Mouse (Mus musculus) macrophage (primary cell): Measurements from ENCODE around the gene Amigo1. TPM values are rescaled to one million over a fixed set of nuclear protein-coding genes. Genes with fewer than 3 reads are reported as not detected.

Source experiments
- H3K27ac ChIP-seq: fragments of 350-480 bp; formaldehyde crosslinking; 2 replicates; pipeline ENCODE4 v1.9.0; 2021
- H3K36me3 ChIP-seq: fragments of 350-480 bp; formaldehyde crosslinking; 2 replicates; pipeline ENCODE4 v1.9.0; 2021; ENCODE audit errors: inconsistent target
- H3K4me3 ChIP-seq: fragments of 350-480 bp; formaldehyde crosslinking; 2 replicates; pipeline ENCODE4 v1.9.0; 2021; ENCODE audit errors: inconsistent target
- H3K79me2 ChIP-seq: fragments of 350-480 bp; formaldehyde crosslinking; 2 replicates; pipeline ENCODE4 v1.9.0; 2021; ENCODE audit errors: inconsistent target
- WGBS: methylation state at CpG from one replicate; pipeline ENCODE4 v1.1.7; 2026; ENCODE audit warnings: inconsistent platforms; ENCODE audit not compliant: missing documents; 5-methylcytosine and 5-hydroxymethylcytosine counted together
- polyA plus RNA-seq: library from polyadenylated mRNA; stranded (reverse); fragments of 250-400 nt; gene quantifications from 3 replicates; pipeline ENCODE4 v1.2.4, GENCODE M21; 2018; ENCODE audit warnings: inconsistent platforms

The Amigo1 gene
- polyA plus RNA-seq, 1 experiment from 2014 or later: 0.90 TPM

- H3K79me2 ChIP-seq: no peaks in the 10 kb centered on the region
- 51% methylated on average over 6 of the region's 11 CpGs for WGBS
- H3K4me3 ChIP-seq: no peak overlapping the region
- no peak overlapping the region for H3K27ac ChIP-seq
- H3K36me3 ChIP-seq: no peaks in the 10 kb centered on the region
Observed at GRCm38 (mm10) chr3:108166486-108167211, 19.5 kb upstream of the Amigo1 start.

GRCm38 (mm10) chr3:108167499-108167898 lies 18.6 kb upstream of the Amigo1 start:
- Histone ChIP-seq H3K27ac (no peak overlapping the region), H3K4me3 (no peak overlapping the region), H3K36me3 (no peaks in the 10 kb centered on the region), H3K79me2 (no peaks in the 10 kb centered on the region)
- WGBS: 84% methylated on average over 12 of the region's 14 CpGs

- WGBS: 82% methylated on average over 3 of the region's 3 CpGs
- H3K4me3 ChIP-seq: no peak overlapping the region
Observed at GRCm38 (mm10) chr3:108169199-108169598, 16.9 kb upstream of the Amigo1 start.

GRCm38 (mm10) chr3:108174672-108175531 lies 11.2 kb upstream of the Amigo1 start:
- no peaks in the 10 kb centered on the region for H3K79me2 ChIP-seq
- H3K27ac ChIP-seq: no peak overlapping the region
- H3K36me3 ChIP-seq: no peaks in the 10 kb centered on the region
- WGBS: 74% methylated on average over 14 of the region's 14 CpGs
- H3K4me3 ChIP-seq: no peak overlapping the region

More at GRCm38 (mm10) chr3:108169199-108169598, 16.9 kb upstream of the Amigo1 start:
- Histone ChIP-seq H3K27ac (no peak overlapping the region), H3K36me3 (no peaks in the 10 kb centered on the region), H3K79me2 (no peaks in the 10 kb centered on the region)

- no peak overlapping the region for H3K27ac ChIP-seq
- no peaks in the 10 kb centered on the region for H3K36me3 ChIP-seq
- WGBS: 83% methylated on average over 7 of the region's 7 CpGs
Observed at GRCm38 (mm10) chr3:108178756-108179715, 7.1 kb upstream of the Amigo1 start.

GRCm38 (mm10) chr3:108180514-108180913 lies 5.6 kb upstream of the Amigo1 start:
- WGBS: 17% methylated on average over 2 of the region's 2 CpGs
- H3K79me2 ChIP-seq: no peaks in the 10 kb centered on the region
- no peak overlapping the region for H3K27ac ChIP-seq
- H3K4me3 ChIP-seq: no peak overlapping the region
- no peaks in the 10 kb centered on the region for H3K36me3 ChIP-seq

More at GRCm38 (mm10) chr3:108178756-108179715, 7.1 kb upstream of the Amigo1 start:
- H3K79me2 ChIP-seq: no peaks in the 10 kb centered on the region
- no peak overlapping the region for H3K4me3 ChIP-seq

GRCm38 (mm10) chr3:108184742-108185141 lies 1.4 kb upstream of the Amigo1 start:
- no peak overlapping the region for H3K4me3 ChIP-seq
- H3K79me2 ChIP-seq: no peaks in the 10 kb centered on the region
- 92% methylated on average over 3 of the region's 3 CpGs for WGBS
- H3K36me3 ChIP-seq: no peaks in the 10 kb centered on the region
- H3K27ac ChIP-seq: no peak overlapping the region

- WGBS: 3% methylated on average over 16 of the region's 16 CpGs
- Histone ChIP-seq H3K79me2 (no peaks in the 10 kb centered on the region), H3K27ac (no peak overlapping the region), H3K36me3 (no peaks in the 10 kb centered on the region), H3K4me3 (peak overlapping the region; percentile 35)
Observed at GRCm38 (mm10) chr3:108185460-108186097, 556 bp upstream of the Amigo1 start.

- Histone ChIP-seq H3K79me2 (no peaks in the 10 kb centered on the region), H3K36me3 (no peaks in the 10 kb centered on the region), H3K4me3 (no peak overlapping the region), H3K27ac (no peak overlapping the region)
- WGBS: 65% methylated on average over 20 of the region's 20 CpGs
Observed at GRCm38 (mm10) chr3:108187111-108187795, 1.1 kb downstream of the Amigo1 start.

GRCm38 (mm10) chr3:108188716-108189490 lies 2.8 kb downstream of the Amigo1 start:
- no peaks in the 10 kb centered on the region for H3K79me2 ChIP-seq
- H3K27ac ChIP-seq: no peak overlapping the region
- WGBS: 94% methylated on average over 9 of the region's 9 CpGs
- no peaks in the 10 kb centered on the region for H3K36me3 ChIP-seq
- H3K4me3 ChIP-seq: no peak overlapping the region

- Histone ChIP-seq H3K79me2 (no peaks in the 10 kb centered on the region), H3K36me3 (no peaks in the 10 kb centered on the region)
- 80% methylated on average over 5 of the region's 5 CpGs for WGBS
Observed at GRCm38 (mm10) chr3:108189897-108190296, 3.8 kb downstream of the Amigo1 start.

GRCm38 (mm10) chr3:108193686-108194085 lies 7.6 kb downstream of the Amigo1 start:
- Histone ChIP-seq H3K27ac (no peak overlapping the region), H3K4me3 (no peak overlapping the region), H3K79me2 (no peaks in the 10 kb centered on the region; the same call in 1 of the 2 replicates), H3K36me3 (no peaks in the 10 kb centered on the region)
- WGBS: 98% methylated on average over 4 of the region's 4 CpGs

More at GRCm38 (mm10) chr3:108189897-108190296, 3.8 kb downstream of the Amigo1 start:
- H3K4me3 ChIP-seq: no peak overlapping the region
- H3K27ac ChIP-seq: no peak overlapping the region

GRCm38 (mm10) chr3:108195287-108195686 lies 9.2 kb downstream of the Amigo1 start:
- peaks cover 11% of the 10 kb centered on the region for H3K79me2 ChIP-seq
- H3K27ac ChIP-seq: no peak overlapping the region
- H3K4me3 ChIP-seq: no peak overlapping the region
- H3K36me3 ChIP-seq: no peaks in the 10 kb centered on the region
- WGBS: 79% methylated on average over 4 of the region's 4 CpGs
